Mouse (Mus musculus) liver, embryonic 15.5 days (tissue): ENCODE data around the gene Rpp40. TPM values are rescaled to one million over a fixed set of nuclear protein-coding genes. Genes with fewer than 3 reads are reported as not detected.

Experiments used
- ATAC-seq: fragments of 200-750 bp; cut with Nextera tagmentation; 2 replicates; pipeline ENCODE4 v1.8.0; 2017; ENCODE audit warnings: moderate number of reproducible peaks, mild to moderate bottlenecking, moderate library complexity; ENCODE audit not compliant: insufficient read depth
- H3K27ac ChIP-seq: fragments of 300-500 bp; sonication (generic); replicated peaks from 2 replicates; pipeline ENCODE4 v1.5.1; 2015; ENCODE audit warnings: mild to moderate bottlenecking, inconsistent platforms
- H3K27me3 ChIP-seq: fragments of 300-500 bp; sonication (generic); 2 replicates; pipeline ENCODE4 v1.6.1; 2015; ENCODE audit warnings: mild to moderate bottlenecking, inconsistent platforms
- H3K36me3 ChIP-seq: fragments of 300-500 bp; sonication (generic); replicated peaks from 2 replicates; pipeline ENCODE4 v1.6.1; 2015; ENCODE audit warnings: moderate library complexity, mild to moderate bottlenecking, inconsistent platforms
- H3K4me1 ChIP-seq: fragments of 300-500 bp; sonication (generic); replicated peaks from 2 replicates; pipeline ENCODE4 v1.6.1; 2015; ENCODE audit warnings: inconsistent platforms
- H3K4me2 ChIP-seq: fragments of 300-500 bp; sonication (generic); 2 replicates; pipeline ENCODE4 v1.6.1; 2015; ENCODE audit warnings: moderate library complexity, mild to moderate bottlenecking, inconsistent platforms
- H3K4me3 ChIP-seq: fragments of 300-500 bp; sonication (generic); replicated peaks from 2 replicates; pipeline ENCODE4 v1.5.1; 2015; ENCODE audit warnings: mild to moderate bottlenecking, inconsistent platforms
- H3K9ac ChIP-seq: fragments of 300-500 bp; sonication (generic); 2 replicates; pipeline ENCODE4 v1.6.1; 2015; ENCODE audit warnings: moderate library complexity, mild to moderate bottlenecking, inconsistent platforms
- H3K9me3 ChIP-seq: fragments of 300-500 bp; sonication (generic); replicated peaks from 2 replicates; pipeline ENCODE4 v1.6.1; 2016; ENCODE audit warnings: inconsistent platforms
- WGBS: fragments of 180-500 bp; shearing (Covaris S2); methylation state at CpG from one replicate; pipeline ENCODE4 v1.1.7; 2015; ENCODE audit warnings: mixed read lengths; ENCODE audit not compliant: insufficient replicate concordance; 5-methylcytosine and 5-hydroxymethylcytosine counted together
- polyA plus RNA-seq: library from polyadenylated mRNA; unstranded; fragments of >200 nt; fragmentation: Nextera tagmentation; extraction: Ambion mirVana; gene quantifications from 2 replicates; pipeline ENCODE4 v1.2.1, GENCODE M21; 2015

The Rpp40 gene
- polyA plus RNA-seq, 1 experiment from 2014 or later, result 6.1 TPM

GRCm38 (mm10) chr13:35886121-35886725, 19.9 kb downstream of the Rpp40 start:
- no peak overlapping the region for H3K9ac ChIP-seq
- H3K4me2 ChIP-seq, result no peak overlapping the region
- H3K4me1 ChIP-seq, result no peaks in the 10 kb centered on the region
- no peak overlapping the region for H3K4me3 ChIP-seq
- ATAC-seq, result no peak
- H3K27ac ChIP-seq, result no peak overlapping the region
- WGBS, result 23% methylated on average over 15 of the region's 15 CpGs
- no peaks in the 10 kb centered on the region for H3K9me3 ChIP-seq
- H3K27me3 ChIP-seq, result no peaks in the 10 kb centered on the region
- no peaks in the 10 kb centered on the region for H3K36me3 ChIP-seq

- no peak overlapping the region for H3K9ac ChIP-seq
- H3K4me2 ChIP-seq, result no peak overlapping the region
- no peak overlapping the region for H3K4me3 ChIP-seq
- no peak overlapping the region for H3K27ac ChIP-seq
- H3K9me3 ChIP-seq, result no peaks in the 10 kb centered on the region
- WGBS, result 59% methylated on average over 6 of the region's 6 CpGs
- H3K27me3 ChIP-seq, result no peaks in the 10 kb centered on the region
- no peaks in the 10 kb centered on the region for H3K36me3 ChIP-seq
- H3K4me1 ChIP-seq, result no peaks in the 10 kb centered on the region
- ATAC-seq, result no peak
Measured at GRCm38 (mm10) chr13:35880555-35881046, 25.6 kb downstream of the Rpp40 start.

- no peak overlapping the region for H3K27ac ChIP-seq
- no peaks in the 10 kb centered on the region for H3K4me1 ChIP-seq
- no peaks in the 10 kb centered on the region for H3K9me3 ChIP-seq
- WGBS, result 64% methylated on average over 5 of the region's 5 CpGs
- H3K4me2 ChIP-seq, result no peak overlapping the region
- H3K4me3 ChIP-seq, result no peak overlapping the region
- H3K36me3 ChIP-seq, result peaks cover 2% of the 10 kb centered on the region; the same call in 1 of the 2 replicates
- no peak overlapping the region for H3K9ac ChIP-seq
- H3K27me3 ChIP-seq, result no peaks in the 10 kb centered on the region
- ATAC-seq, result no peak
Measured at GRCm38 (mm10) chr13:35879519-35879918, 26.6 kb downstream of the Rpp40 start.

GRCm38 (mm10) chr13:35879068-35879467, 27.1 kb downstream of the Rpp40 start:
- Histone ChIP-seq H3K27me3 (no peaks in the 10 kb centered on the region), H3K27ac (no peak overlapping the region), H3K4me3 (no peak overlapping the region), H3K9ac (no peak overlapping the region), H3K36me3 (peaks cover 7% of the 10 kb centered on the region; the same call in 1 of the 2 replicates), H3K9me3 (no peaks in the 10 kb centered on the region), H3K4me1 (no peaks in the 10 kb centered on the region), H3K4me2 (no peak overlapping the region)
- WGBS, result 49% methylated on average over 5 of the region's 5 CpGs
- no peak for ATAC-seq

GRCm38 (mm10) chr13:35878282-35878681, 27.9 kb downstream of the Rpp40 start:
- H3K36me3 ChIP-seq, result peaks cover 11% of the 10 kb centered on the region; the same call in 1 of the 2 replicates
- H3K27me3 ChIP-seq, result no peaks in the 10 kb centered on the region
- H3K4me1 ChIP-seq, result no peaks in the 10 kb centered on the region
- ATAC-seq, result no peak
- no peak overlapping the region for H3K27ac ChIP-seq
- 29% methylated on average over 1 of the region's 1 CpGs for WGBS
- no peak overlapping the region for H3K9ac ChIP-seq
- no peaks in the 10 kb centered on the region for H3K9me3 ChIP-seq
- no peak overlapping the region for H3K4me3 ChIP-seq
- H3K4me2 ChIP-seq, result no peak overlapping the region

- WGBS, result 86% methylated on average over 5 of the region's 5 CpGs
- Histone ChIP-seq H3K9me3 (no peaks in the 10 kb centered on the region), H3K27me3 (no peaks in the 10 kb centered on the region), H3K4me3 (no peak overlapping the region), H3K36me3 (peaks cover 31% of the 10 kb centered on the region), H3K27ac (no peak overlapping the region), H3K4me2 (no peak overlapping the region), H3K9ac (no peak overlapping the region), H3K4me1 (0 out of 2 replicates have a peak, but pooled peaks cover 3% of the 10 kb centered on the region)
- no peak for ATAC-seq
Measured at GRCm38 (mm10) chr13:35875396-35875795, 30.8 kb downstream of the Rpp40 start.

- Histone ChIP-seq H3K4me3 (no peak overlapping the region), H3K4me2 (no peak overlapping the region), H3K9me3 (no peaks in the 10 kb centered on the region), H3K36me3 (peaks cover 52% of the 10 kb centered on the region), H3K9ac (no peak overlapping the region), H3K27me3 (no peaks in the 10 kb centered on the region), H3K27ac (no peak overlapping the region), H3K4me1 (0 out of 2 replicates have a peak, but pooled peaks cover 3% of the 10 kb centered on the region)
- no peak for ATAC-seq
- 33% methylated on average over 3 of the region's 3 CpGs for WGBS
Measured at GRCm38 (mm10) chr13:35871107-35871506, 35.1 kb downstream of the Rpp40 start.

GRCm38 (mm10) chr13:35870659-35871058, 35.5 kb downstream of the Rpp40 start:
- no peak for ATAC-seq

GRCm38 (mm10) chr13:35860916-35861315, 45.2 kb downstream of the Rpp40 start:
- no peak for ATAC-seq
- Histone ChIP-seq H3K36me3 (peaks cover 69% of the 10 kb centered on the region), H3K9me3 (no peaks in the 10 kb centered on the region)

More at GRCm38 (mm10) chr13:35870659-35871058, 35.5 kb downstream of the Rpp40 start:
- WGBS, result 37% methylated on average over 8 of the region's 8 CpGs
- no peak overlapping the region for H3K9ac ChIP-seq
- H3K27ac ChIP-seq, result no peak overlapping the region
- H3K9me3 ChIP-seq, result no peaks in the 10 kb centered on the region
- H3K4me3 ChIP-seq, result no peak overlapping the region
- 0 out of 2 replicates have a peak, but pooled peaks cover 3% of the 10 kb centered on the region for H3K4me1 ChIP-seq
- H3K36me3 ChIP-seq, result peaks cover 56% of the 10 kb centered on the region
- no peak overlapping the region for H3K4me2 ChIP-seq
- no peaks in the 10 kb centered on the region for H3K27me3 ChIP-seq

GRCm38 (mm10) chr13:35857486-35857885, 48.7 kb downstream of the Rpp40 start:
- H3K36me3 ChIP-seq, result peaks cover 35% of the 10 kb centered on the region
- no peak overlapping the region for H3K9ac ChIP-seq
- no peak overlapping the region for H3K4me2 ChIP-seq
- H3K27me3 ChIP-seq, result no peaks in the 10 kb centered on the region
- no peaks in the 10 kb centered on the region for H3K9me3 ChIP-seq
- no peak overlapping the region for H3K27ac ChIP-seq
- no peak for ATAC-seq
- no peak overlapping the region for H3K4me3 ChIP-seq
- H3K4me1 ChIP-seq, result no peaks in the 10 kb centered on the region
- 87% methylated on average over 7 of the region's 7 CpGs for WGBS

More at GRCm38 (mm10) chr13:35860916-35861315, 45.2 kb downstream of the Rpp40 start:
- H3K27me3 ChIP-seq, result no peaks in the 10 kb centered on the region
- H3K4me3 ChIP-seq, result no peak overlapping the region
- no peak overlapping the region for H3K27ac ChIP-seq
- no peak overlapping the region for H3K4me2 ChIP-seq
- no peak overlapping the region for H3K9ac ChIP-seq
- H3K4me1 ChIP-seq, result no peaks in the 10 kb centered on the region
- WGBS, result 77% methylated on average over 8 of the region's 8 CpGs

GRCm38 (mm10) chr13:35852851-35853575, 53.1 kb downstream of the Rpp40 start:
- Histone ChIP-seq H3K4me3 (no peak overlapping the region), H3K9me3 (no peaks in the 10 kb centered on the region), H3K27ac (no peak overlapping the region), H3K36me3 (peaks cover 18% of the 10 kb centered on the region), H3K4me1 (peaks cover 6% of the 10 kb centered on the region; the same call in 1 of the 2 replicates), H3K27me3 (no peaks in the 10 kb centered on the region), H3K9ac (no peak overlapping the region), H3K4me2 (no peak overlapping the region)
- 84% methylated on average over 2 of the region's 2 CpGs for WGBS
- no peak for ATAC-seq
